Mouse (Mus musculus) hindbrain, embryonic 16.5 days (tissue): Measurements from ENCODE around the gene Gas2l3. TPM values are rescaled to one million over a fixed set of nuclear protein-coding genes. Genes with fewer than 3 reads are reported as not detected.

Experiments used
- ATAC-seq: fragments of 200-750 bp; cut with Nextera tagmentation; 2 replicates; pipeline ENCODE4 v1.8.0; 2017; ENCODE audit warnings: moderate TSS enrichment, moderate library complexity
- H3K27ac ChIP-seq: fragments of 300-500 bp; sonication (generic); 2 replicates; pipeline ENCODE4 v1.5.1; 2014; ENCODE audit warnings: low read depth, mild to moderate bottlenecking, control low read depth, low read length, moderate library complexity
- H3K27me3 ChIP-seq: fragments of 300-500 bp; sonication (generic); replicated peaks from 2 replicates; pipeline ENCODE4 v1.6.1; 2014; ENCODE audit warnings: low read length; ENCODE audit not compliant: control insufficient read depth, insufficient read depth
- H3K36me3 ChIP-seq: fragments of 300-500 bp; sonication (generic); 2 replicates; pipeline ENCODE4 v1.6.1; 2014; ENCODE audit warnings: mild to moderate bottlenecking, low read length, moderate library complexity, mixed read lengths; ENCODE audit not compliant: control insufficient read depth, insufficient read depth
- H3K4me1 ChIP-seq: fragments of 300-500 bp; sonication (generic); 2 replicates; pipeline ENCODE4 v1.6.1; 2014; ENCODE audit warnings: low read depth, low read length; ENCODE audit not compliant: control insufficient read depth, insufficient read depth
- H3K4me2 ChIP-seq: fragments of 300-500 bp; sonication (generic); 2 replicates; pipeline ENCODE4 v1.6.1; 2014; ENCODE audit warnings: mild to moderate bottlenecking, low read length, control low read depth, moderate library complexity
- H3K4me3 ChIP-seq: fragments of 300-500 bp; sonication (generic); 2 replicates; pipeline ENCODE4 v1.5.1; 2014; ENCODE audit warnings: mild to moderate bottlenecking, low read length, control low read depth, moderate library complexity
- H3K9ac ChIP-seq: fragments of 300-500 bp; sonication (generic); 2 replicates; pipeline ENCODE4 v1.6.1; 2014; ENCODE audit warnings: low read depth, mild to moderate bottlenecking, control low read depth, low read length, moderate library complexity
- H3K9me3 ChIP-seq: fragments of 300-500 bp; sonication (generic); 2 replicates; pipeline ENCODE4 v1.6.1; 2014; ENCODE audit warnings: mild to moderate bottlenecking, low read length, moderate library complexity; ENCODE audit not compliant: control insufficient read depth
- WGBS: fragments of 180-500 bp; shearing (Covaris S2); extraction: QIAGEN DNeasy Blood & Tissue Kit; methylation state at CpG from one replicate; pipeline ENCODE4 v1.1.7; 2014; 5-methylcytosine and 5-hydroxymethylcytosine counted together
- polyA plus RNA-seq: library from polyadenylated mRNA; unstranded; fragments of >200 nt; fragmentation: Nextera tagmentation; extraction: Ambion mirVana; gene quantifications from 2 replicates; pipeline ENCODE4 v1.2.1, GENCODE M21; 2015

Gene Gas2l3
- polyA plus RNA-seq, 1 experiment from 2014 or later = 6.2 TPM

DNA sequence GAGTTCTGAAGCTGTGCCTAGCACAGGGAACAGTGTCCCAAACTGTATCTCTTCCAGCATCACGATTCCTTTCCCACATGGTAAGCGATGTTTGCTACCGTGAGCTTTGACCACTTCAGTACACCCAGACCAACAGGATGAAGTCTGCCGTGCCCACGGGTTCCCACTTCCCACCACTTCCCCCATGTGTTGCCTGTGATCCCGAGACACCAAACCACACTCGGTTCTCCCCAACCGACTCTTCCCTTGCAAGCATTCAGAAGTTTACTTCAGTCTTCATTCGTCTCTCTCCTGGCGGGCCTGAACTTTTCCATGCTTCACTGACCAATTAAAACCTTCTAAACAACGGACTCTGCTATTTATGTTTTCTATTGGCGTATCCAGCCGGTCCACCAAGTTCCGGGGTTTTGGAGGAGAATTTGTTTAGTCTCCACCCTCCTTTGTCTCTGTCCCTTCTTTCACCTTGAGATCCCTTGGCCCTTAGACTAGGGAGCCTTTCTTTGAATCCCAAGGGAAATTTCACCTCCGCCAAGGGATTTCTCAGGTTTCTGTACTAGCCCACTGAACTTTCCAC is 9.4 kb upstream of the Gas2l3 start:
- H3K9ac ChIP-seq = no peak overlapping the region
- WGBS = 73% methylated on average over 15 of the region's 15 CpGs
- H3K4me1 ChIP-seq = no peaks in the 10 kb centered on the region
- ATAC-seq = no peak
- no peaks in the 10 kb centered on the region for H3K9me3 ChIP-seq
- H3K27me3 ChIP-seq = no peaks in the 10 kb centered on the region
- H3K4me2 ChIP-seq = no peak overlapping the region
- H3K36me3 ChIP-seq = no peaks in the 10 kb centered on the region
- no peak overlapping the region for H3K4me3 ChIP-seq
- H3K27ac ChIP-seq = no peak overlapping the region

DNA sequence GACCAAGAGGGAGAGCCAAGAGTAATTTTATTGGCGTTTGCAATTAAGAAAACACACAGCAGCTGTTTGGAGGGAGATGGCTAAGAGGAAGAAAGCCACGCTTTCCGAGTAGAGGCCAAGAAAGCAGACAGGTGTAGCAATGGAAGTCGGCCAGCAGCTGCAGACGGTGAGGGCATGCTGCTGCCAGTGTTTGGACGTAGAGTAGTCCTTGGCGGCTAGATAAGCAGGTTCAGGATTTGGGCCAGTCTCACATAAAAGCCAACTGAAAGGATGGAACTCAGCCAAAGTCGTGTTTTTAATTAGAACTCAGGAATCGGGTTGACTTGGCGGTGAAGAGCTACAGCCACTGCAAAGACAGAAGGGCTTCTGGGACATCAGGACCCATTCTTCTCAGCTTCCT is 6.6 kb upstream of the Gas2l3 start:
- H3K9me3 ChIP-seq = no peaks in the 10 kb centered on the region

DNA sequence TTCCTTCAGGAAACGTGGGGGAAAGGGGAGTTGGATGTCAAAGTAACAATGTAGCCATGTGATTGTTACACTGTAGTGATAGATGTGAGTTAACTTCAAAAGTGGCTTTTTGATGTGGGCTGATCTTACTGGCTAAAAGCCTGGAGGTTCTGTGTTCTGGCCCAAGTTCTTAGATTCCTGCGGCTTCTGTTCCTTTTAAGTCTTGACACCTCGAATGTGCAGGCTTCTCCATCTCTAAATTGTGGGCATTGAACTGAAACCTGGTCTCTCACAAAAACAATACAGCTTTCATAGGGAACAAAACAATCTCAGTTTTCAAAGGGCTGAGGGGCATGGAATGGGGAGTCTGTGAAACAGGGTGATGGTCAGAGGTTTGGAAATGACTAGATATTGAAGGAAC is 614 bp upstream of the Gas2l3 start:
- H3K4me3 ChIP-seq = peak overlapping the region; percentile 80
- no peaks in the 10 kb centered on the region for H3K36me3 ChIP-seq
- peaks cover 6% of the 10 kb centered on the region for H3K4me1 ChIP-seq
- peak overlapping the region; percentile 69 for H3K9ac ChIP-seq
- 26% methylated on average over 3 of the region's 3 CpGs for WGBS
- no peak for ATAC-seq
- no peak overlapping the region for H3K27ac ChIP-seq
- peak overlapping the region; percentile 99 for H3K4me2 ChIP-seq
- H3K27me3 ChIP-seq = peaks cover 2% of the 10 kb centered on the region; the same call in 1 of the 2 replicates
- H3K9me3 ChIP-seq = no peaks in the 10 kb centered on the region

More for the DNA sequence above, 6.6 kb upstream of the Gas2l3 start:
- Histone ChIP-seq H3K4me2 (no peak overlapping the region), H3K4me1 (no peaks in the 10 kb centered on the region), H3K36me3 (no peaks in the 10 kb centered on the region), H3K9ac (no peak overlapping the region), H3K4me3 (no peak overlapping the region), H3K27ac (no peak overlapping the region), H3K27me3 (0 out of 2 replicates have a peak, but pooled peaks cover 2% of the 10 kb centered on the region)
- WGBS = 63% methylated on average over 10 of the region's 10 CpGs
- no peak for ATAC-seq

DNA sequence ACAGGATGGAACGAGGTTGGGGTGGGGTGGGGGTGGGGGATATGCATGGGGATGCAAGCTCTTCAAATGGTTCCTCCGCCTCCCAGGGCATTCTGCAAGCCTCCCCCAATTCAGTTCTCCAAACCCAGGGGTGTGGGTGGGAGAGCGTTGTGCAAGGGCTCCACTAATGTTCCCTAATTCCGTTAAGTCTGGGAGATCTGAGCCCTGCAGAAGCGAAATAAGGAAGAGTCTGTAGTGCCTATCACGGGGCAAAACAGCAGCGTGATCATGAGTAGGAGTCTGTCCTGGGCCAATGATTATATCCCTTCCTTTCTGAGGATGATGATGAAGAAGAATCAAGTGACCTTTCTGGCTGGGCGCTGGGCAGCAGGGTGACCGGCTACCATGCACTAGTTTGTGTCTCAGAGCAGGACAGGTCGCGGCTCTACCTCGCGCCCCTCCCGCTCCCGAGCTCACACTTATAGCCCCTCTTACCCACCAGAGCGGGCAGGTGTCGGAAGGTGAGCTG is 598 bp downstream of the Gas2l3 start:
- Histone ChIP-seq H3K4me2 (peak overlapping the region; percentile 99), H3K4me3 (peak overlapping the region; percentile 80), H3K27ac (peak overlapping the region; percentile 34; the same call in 1 of the 2 replicates), H3K27me3 (peaks cover 4% of the 10 kb centered on the region; the same call in 1 of the 2 replicates), H3K4me1 (peaks cover 6% of the 10 kb centered on the region), H3K36me3 (no peaks in the 10 kb centered on the region), H3K9me3 (no peaks in the 10 kb centered on the region), H3K9ac (peak overlapping the region; percentile 69)
- peak; percentile 60 for ATAC-seq
- WGBS = under 1% methylated on average over 17 of the region's 17 CpGs

DNA sequence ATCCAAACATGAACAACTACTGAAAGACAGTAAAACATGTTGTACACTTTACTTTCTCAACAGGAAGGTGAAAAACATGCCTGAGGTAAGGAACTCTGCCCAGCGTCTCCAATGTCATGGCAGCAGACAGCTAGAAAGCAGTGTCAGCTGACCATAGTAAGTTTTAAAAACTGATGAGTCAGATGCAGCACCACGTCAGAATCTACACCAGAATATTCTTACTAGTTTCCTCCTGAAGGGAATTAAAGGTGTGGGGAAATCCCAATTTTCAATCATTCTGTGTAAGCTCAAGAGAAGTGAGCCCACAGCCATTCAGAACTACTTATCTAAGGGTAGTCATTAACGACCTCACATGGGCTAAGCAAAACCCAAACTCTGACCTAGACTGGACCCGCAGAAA is 1.1 kb downstream of the Gas2l3 start:
- peak overlapping the region; percentile 69 for H3K9ac ChIP-seq
- no peak for ATAC-seq

DNA sequence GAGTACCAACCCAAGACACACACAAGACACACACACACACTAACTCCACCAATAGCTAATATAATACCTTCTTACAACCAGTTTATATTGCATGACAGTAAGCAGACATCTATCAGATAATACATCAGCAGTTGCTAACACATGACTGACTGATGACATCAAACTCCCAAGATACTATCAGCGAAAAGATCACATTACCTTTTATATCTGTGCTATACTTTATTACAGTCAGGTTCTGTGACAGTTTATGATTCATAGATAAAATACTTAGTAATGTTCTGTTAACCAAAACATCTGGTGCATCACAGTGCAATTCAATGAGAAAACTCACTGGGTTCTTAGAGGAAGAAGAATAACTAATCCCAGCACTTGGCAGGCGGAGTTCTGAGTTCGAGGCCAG is 1.8 kb downstream of the Gas2l3 start:
- H3K4me2 ChIP-seq = no peak overlapping the region
- no peaks in the 10 kb centered on the region for H3K36me3 ChIP-seq
- 94% methylated on average over 3 of the region's 3 CpGs for WGBS
- no peak overlapping the region for H3K4me3 ChIP-seq
- H3K9ac ChIP-seq = no peak overlapping the region
- H3K27me3 ChIP-seq = peaks cover 6% of the 10 kb centered on the region; the same call in 1 of the 2 replicates
- H3K4me1 ChIP-seq = peaks cover 6% of the 10 kb centered on the region
- no peaks in the 10 kb centered on the region for H3K9me3 ChIP-seq
- no peak overlapping the region for H3K27ac ChIP-seq
- ATAC-seq = no peak

More for the DNA sequence above, 1.1 kb downstream of the Gas2l3 start:
- Histone ChIP-seq H3K27ac (no peak overlapping the region), H3K4me2 (peak overlapping the region; percentile 99), H3K27me3 (peaks cover 4% of the 10 kb centered on the region; the same call in 1 of the 2 replicates), H3K4me3 (peak overlapping the region; percentile 80), H3K9me3 (no peaks in the 10 kb centered on the region), H3K4me1 (peaks cover 6% of the 10 kb centered on the region), H3K36me3 (no peaks in the 10 kb centered on the region)
- WGBS = 26% methylated on average over 4 of the region's 4 CpGs

DNA sequence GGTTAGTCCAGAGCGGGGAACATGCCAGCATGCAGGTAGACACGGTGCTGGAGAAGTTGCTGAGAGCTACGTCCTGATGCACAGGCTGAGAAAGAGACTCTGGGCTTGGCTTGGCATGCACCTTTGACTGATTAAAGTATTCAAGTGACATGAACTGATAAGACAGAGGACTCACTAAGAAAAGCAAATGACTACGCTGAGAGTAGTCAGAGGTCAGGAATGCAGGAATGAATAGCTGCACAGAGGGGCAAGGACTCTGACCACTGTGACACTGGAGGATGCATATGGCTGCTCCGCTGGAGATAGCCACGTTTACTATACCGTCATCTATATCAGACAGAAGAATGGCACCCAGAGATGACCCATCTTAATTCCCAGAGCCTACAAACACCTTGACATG is 4.4 kb downstream of the Gas2l3 start:
- Histone ChIP-seq H3K4me1 (peaks cover 8% of the 10 kb centered on the region), H3K27ac (no peak overlapping the region), H3K9me3 (no peaks in the 10 kb centered on the region), H3K9ac (no peak overlapping the region), H3K36me3 (no peaks in the 10 kb centered on the region), H3K4me3 (no peak overlapping the region), H3K27me3 (peaks cover 10% of the 10 kb centered on the region), H3K4me2 (no peak overlapping the region)
- ATAC-seq = no peak
- WGBS = 83% methylated on average over 7 of the region's 7 CpGs

DNA sequence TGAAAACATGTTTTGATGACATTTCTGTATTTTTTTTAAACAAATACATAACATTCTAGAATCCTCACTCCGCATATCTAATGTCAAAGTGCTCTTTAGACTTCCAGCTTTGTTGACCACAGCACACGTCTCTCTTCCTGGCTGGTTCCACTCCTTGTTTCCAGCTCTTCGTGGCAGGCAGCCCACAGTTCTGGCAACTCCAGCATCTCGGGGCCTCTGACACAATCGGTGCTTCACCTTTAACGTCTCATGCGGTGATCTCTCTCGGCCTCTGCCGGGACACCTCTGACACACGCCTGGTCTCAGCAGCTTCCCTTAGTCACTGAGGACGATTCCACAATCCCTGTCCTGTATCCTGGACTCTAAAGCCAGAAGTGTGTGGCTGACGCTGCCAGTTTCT is 5.8 kb downstream of the Gas2l3 start:
- Histone ChIP-seq H3K9ac (no peak overlapping the region), H3K36me3 (no peaks in the 10 kb centered on the region), H3K9me3 (no peaks in the 10 kb centered on the region), H3K27me3 (peaks cover 14% of the 10 kb centered on the region), H3K4me2 (no peak overlapping the region), H3K4me3 (no peak overlapping the region), H3K27ac (no peak overlapping the region), H3K4me1 (peaks cover 5% of the 10 kb centered on the region)
- 67% methylated on average over 12 of the region's 12 CpGs for WGBS
- ATAC-seq = no peak

DNA sequence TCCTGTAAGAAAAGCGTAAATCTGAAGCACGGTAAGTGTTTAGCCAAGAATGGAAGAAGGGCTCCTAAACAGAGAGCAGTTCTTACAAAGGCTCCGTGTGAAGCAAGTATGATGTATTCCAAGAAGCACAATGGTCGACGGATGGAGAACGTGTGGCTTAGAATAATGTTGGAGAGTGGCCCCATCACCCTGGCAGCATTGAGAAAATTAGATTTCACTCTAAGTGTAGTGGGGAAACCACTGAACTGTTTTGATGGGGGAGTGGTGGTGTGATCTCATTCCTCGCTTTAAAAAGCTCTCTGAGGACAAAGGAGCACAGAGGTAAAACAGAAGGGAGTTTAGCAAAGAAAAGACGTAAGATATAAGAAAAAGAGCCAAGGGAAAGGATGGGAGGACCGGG is 6.3 kb downstream of the Gas2l3 start:
- H3K27me3 ChIP-seq = peaks cover 14% of the 10 kb centered on the region
- no peak for ATAC-seq
- H3K4me1 ChIP-seq = peaks cover 3% of the 10 kb centered on the region
- no peaks in the 10 kb centered on the region for H3K9me3 ChIP-seq
- WGBS = 37% methylated on average over 9 of the region's 9 CpGs
- no peaks in the 10 kb centered on the region for H3K36me3 ChIP-seq
- no peak overlapping the region for H3K9ac ChIP-seq
- H3K27ac ChIP-seq = no peak overlapping the region
- H3K4me3 ChIP-seq = no peak overlapping the region
- no peak overlapping the region for H3K4me2 ChIP-seq
